Mouse (Mus musculus) stomach, postnatal 0 days (tissue): ENCODE results near the gene Palld.

Source experiments
- CTCF ChIP-seq: IDR thresholded peaks from 2 replicates; pipeline ENCODE4 v1.5.1; 2016; ENCODE audit warnings: antibody characterized with exemption, low read depth, mild to moderate bottlenecking, moderate library complexity
- EP300 ChIP-seq: optimal IDR thresholded peaks from 2 replicates; pipeline ENCODE3; 2016; ENCODE audit warnings: antibody characterized with exemption

- no peak for TF ChIP-seq CTCF
- TF ChIP-seq EP300, result no peak
Observed at GRCm38 (mm10) chr8:61803764-61804163, 98.7 kb downstream of the Palld start.
